8 mouse cellular contexts compared by ENCODE assay signal in genomic region chr11:120549986-120550809, GRCm38 (mm10). TPM values are rescaled to one million over a fixed set of nuclear protein-coding genes. Genes with fewer than 3 reads are reported as not detected.
DNase-seq lines count a peak whose midpoint lies in the region; ATAC-seq and TF ChIP-seq lines count a peak whose summit lies in the region.

No protein-coding gene starts in this region.

- TF ChIP-seq EP300 in lung, postnatal 0 days (IDR thresholded peaks at IDR 0.05): no peak

- no peaks in the 10 kb centered on the region for H3K9me3 ChIP-seq in lung, postnatal 0 days (ENCODE audit: low read length)
- H3K9me3 ChIP-seq in neural tube, embryonic 15.5 days (replicated peaks): no peaks in the 10 kb centered on the region

- peak; percentile 53 for DNase-seq in cerebellum, adult 11-12 months
- no peak for DNase-seq in cerebellum, adult 11 months
- DNase-seq in lung, postnatal 0 days (ENCODE audit: low spot score): no peak
- no peak for DNase-seq in lung, postnatal 4 days
- DNase-seq in kidney, postnatal 10 days: peak; percentile 42
- DNase-seq in left cerebral cortex, adult 18-20 months (ENCODE audit: low spot score in 2 of 2): no peak

- H3K27ac ChIP-seq in lung, postnatal 0 days (ENCODE audit: low read length): peak overlapping the region; percentile 97; the same call in 1 of the 2 replicates
- H3K27ac ChIP-seq in neural tube, embryonic 15.5 days (replicated peaks): peak overlapping the region; percentile 87

- H3K27me3 ChIP-seq in lung, postnatal 0 days (replicated peaks; ENCODE audit: insufficient read depth, low read length): no peaks in the 10 kb centered on the region
- no peaks in the 10 kb centered on the region for H3K27me3 ChIP-seq in neural tube, embryonic 15.5 days (replicated peaks)

- H3K4me3 ChIP-seq in lung, postnatal 0 days (ENCODE audit: low read depth, low read length): peak overlapping the region; percentile 76
- peak overlapping the region; percentile 94 for H3K4me3 ChIP-seq in neural tube, embryonic 15.5 days (replicated peaks)

- H3K4me1 ChIP-seq in lung, postnatal 0 days (ENCODE audit: insufficient read depth, low read depth, low read length): peaks cover 15% of the 10 kb centered on the region
- peaks cover 43% of the 10 kb centered on the region for H3K4me1 ChIP-seq in neural tube, embryonic 15.5 days

- H3K9ac ChIP-seq in lung, postnatal 0 days (replicated peaks; ENCODE audit: low read depth): no peak overlapping the region
- peak overlapping the region; percentile 98 for H3K9ac ChIP-seq in neural tube, embryonic 15.5 days (replicated peaks)

- no peak for ATAC-seq in lung, postnatal 0 days
- ATAC-seq in neural tube, embryonic 15.5 days (ENCODE audit: low FRiP score): no peak
- ATAC-seq in activated CD4-positive, CD25-positive, alpha-beta regulatory T cell, adult 4 months: no peak

- WGBS in lung, postnatal 0 days: 55% methylated on average over 11 of the region's 11 CpGs
- WGBS in neural tube, embryonic 15.5 days: 76% methylated on average over 11 of the region's 11 CpGs

- peak overlapping the region; percentile 66 for H3K4me2 ChIP-seq in lung, postnatal 0 days (replicated peaks; ENCODE audit: low read depth, low read length)
- H3K4me2 ChIP-seq in neural tube, embryonic 15.5 days: peak overlapping the region; percentile 92

- no peak for TF ChIP-seq CTCF in lung, postnatal 0 days (IDR thresholded peaks at IDR 0.05)

- H3K36me3 ChIP-seq in lung, postnatal 0 days (ENCODE audit: insufficient read depth, low read length): no peaks in the 10 kb centered on the region
- no peaks in the 10 kb centered on the region for H3K36me3 ChIP-seq in neural tube, embryonic 15.5 days

RNA-seq across cellular contexts. Expression of gene Mcrip1, which starts 0.7 kb away (rescaled TPM):
- polyA plus RNA-seq in lung, postnatal 0 days (2015; fragmentation: Nextera tagmentation; extraction: Ambion mirVana): 209 and 215 TPM in 2 replicates
- polyA plus RNA-seq in neural tube, embryonic 15.5 days (2015; fragmentation: Nextera tagmentation; extraction: Ambion mirVana): 229 and 235 TPM in 2 replicates
- 100 to 1,000 TPM; 121 to 128 TPM for polyA plus RNA-seq in activated CD4-positive, CD25-positive, alpha-beta regulatory T cell, adult 4 months (2017; shearing (Covaris generic))
- 10 to 100 TPM; 74.9 to 77.0 TPM for total RNA-seq in left cerebral cortex, adult 18-20 months (2021)

RNA-seq across cellular contexts. Expression of gene Ppp1r27, which starts 0.7 kb away (rescaled TPM):
- polyA plus RNA-seq in lung, postnatal 0 days (2015; fragmentation: Nextera tagmentation; extraction: Ambion mirVana): not detected in 2 replicates
- 0.69 and 14.1 TPM in 2 replicates for polyA plus RNA-seq in neural tube, embryonic 15.5 days (2015; fragmentation: Nextera tagmentation; extraction: Ambion mirVana)
- not detected for polyA plus RNA-seq in activated CD4-positive, CD25-positive, alpha-beta regulatory T cell, adult 4 months (2017; shearing (Covaris generic))
- total RNA-seq in left cerebral cortex, adult 18-20 months (2021): not detected

RNA-seq across cellular contexts. Expression of gene Gcgr, which starts 19.7 kb away (rescaled TPM):
- polyA plus RNA-seq in lung, postnatal 0 days (2015; fragmentation: Nextera tagmentation; extraction: Ambion mirVana): 0.61 and 0.76 TPM in 2 replicates
- 0.26 and 0.41 TPM in 2 replicates for polyA plus RNA-seq in neural tube, embryonic 15.5 days (2015; fragmentation: Nextera tagmentation; extraction: Ambion mirVana)
- not detected for polyA plus RNA-seq in activated CD4-positive, CD25-positive, alpha-beta regulatory T cell, adult 4 months (2017; shearing (Covaris generic))
- total RNA-seq in left cerebral cortex, adult 18-20 months (2021): under 1 TPM in 1 of 2 experiments, not detected in 1; 0.52 TPM

RNA-seq across cellular contexts. Expression of gene P4hb, which starts 22.9 kb away (rescaled TPM):
- 551 and 555 TPM in 2 replicates for polyA plus RNA-seq in lung, postnatal 0 days (2015; fragmentation: Nextera tagmentation; extraction: Ambion mirVana)
- polyA plus RNA-seq in neural tube, embryonic 15.5 days (2015; fragmentation: Nextera tagmentation; extraction: Ambion mirVana): 282 and 351 TPM in 2 replicates
- 100 to 1,000 TPM; 140 to 160 TPM for polyA plus RNA-seq in activated CD4-positive, CD25-positive, alpha-beta regulatory T cell, adult 4 months (2017; shearing (Covaris generic))
- total RNA-seq in left cerebral cortex, adult 18-20 months (2021): 100 to 1,000 TPM; 127 to 129 TPM

RNA-seq across cellular contexts. Expression of gene Arhgdia, which starts 31.2 kb away (rescaled TPM):
- 512 TPM in 2 replicates for polyA plus RNA-seq in lung, postnatal 0 days (2015; fragmentation: Nextera tagmentation; extraction: Ambion mirVana)
- 488 and 542 TPM in 2 replicates for polyA plus RNA-seq in neural tube, embryonic 15.5 days (2015; fragmentation: Nextera tagmentation; extraction: Ambion mirVana)
- 100 to 1,000 TPM; 601 to 860 TPM for polyA plus RNA-seq in activated CD4-positive, CD25-positive, alpha-beta regulatory T cell, adult 4 months (2017; shearing (Covaris generic))
- 100 to 1,000 TPM; 310 to 324 TPM for total RNA-seq in left cerebral cortex, adult 18-20 months (2021)

Comparison
In these comparisons a context has a peak if more than half of its experiments do, and no peak if none do; other contexts are left out.
1. DNase-seq: peak in cerebellum, adult 11-12 months (single experiment) and kidney, postnatal 10 days (single experiment); none in cerebellum, adult 11 months (single experiment), lung, postnatal 0 days (single experiment), lung, postnatal 4 days (0 of 2) and left cerebral cortex, adult 18-20 months (0 of 2).